In genomic region chr5:67301722-67302331, GRCm38 (mm10) we compare ENCODE assay signal across 16 mouse cellular contexts. TPM values are rescaled to one million over a fixed set of nuclear protein-coding genes. Genes with fewer than 3 reads are reported as not detected.
DNase-seq lines count a peak whose midpoint lies in the region; ATAC-seq and TF ChIP-seq lines count a peak whose summit lies in the region.
"Had no signal": no experiment of that assay in that cellular context is flagged by ENCODE, and none has a peak within 500 bp of the region (broad histone marks: within the 10 kb centered on the region; RNA-seq: fewer than 3 reads in every experiment).

No protein-coding gene starts in this region.

- no peak overlapping the region for H3K4me3 ChIP-seq in liver, adult 2 months (ENCODE audit: insufficient read depth, low read depth, low read length)
- no peak overlapping the region for H3K4me3 ChIP-seq in liver, embryonic 11.5 days (ENCODE audit: low read depth, low read length)
- H3K4me3 ChIP-seq: erythroblast, embryonic 14.5 days; heart, embryonic 15.5 days; hindbrain, embryonic 15.5 days; liver, embryonic 15.5 days had no signal

- intact Hi-C loops in left cerebral cortex, postnatal 4 days (cut with DNase I), result no loop called here

- H3K27me3 ChIP-seq in liver, adult 2 months (ENCODE audit: control insufficient read depth, insufficient read depth, low read length), result no peaks in the 10 kb centered on the region
- H3K27me3 ChIP-seq in liver, embryonic 11.5 days (replicated peaks; ENCODE audit: control insufficient read depth, insufficient read depth, low read length), result no peaks in the 10 kb centered on the region
- no peaks in the 10 kb centered on the region for H3K27me3 ChIP-seq in splenic B cell, adult 2 months (ENCODE audit: control insufficient read depth, insufficient read depth, low read length, poor library complexity, severe bottlenecking)
- H3K27me3 ChIP-seq: heart, embryonic 15.5 days; hindbrain, embryonic 15.5 days; liver, embryonic 15.5 days had no signal

- DNase-seq in liver, adult 2 months (ENCODE audit: extremely low read depth, low read depth, low spot score), result peak; percentile 60
- DNase-seq in liver, embryonic 11.5 days (ENCODE audit: low spot score), result no peak
- DNase-seq in ES-CJ7 (ENCODE audit: low read depth, low spot score) (peak; percentile 17), ZHBTc4 (ENCODE audit: low read depth, low spot score) (peak; percentile 34), MN1 (ENCODE audit: low spot score) (no peak)
- peak; percentile 35 for DNase-seq in splenic B cell, adult 2 months (ENCODE audit: low read depth, low spot score)
- DNase-seq in left cerebral cortex, postnatal 4 days, result no peak
- DNase-seq: cerebellum, adult 8-10 months; gastrocnemius, postnatal 36 days; layer of hippocampus, adult 9-11 months; right cerebral cortex, postnatal 14 days had no signal

- no peak for ATAC-seq in liver, embryonic 11.5 days (replicated peaks; ENCODE audit: low FRiP score)

- no peak for TF ChIP-seq CTCF in liver, adult 2 months (IDR thresholded peaks at IDR 0.05; ENCODE audit: low read depth, low read length)

- no peak for TF ChIP-seq POLR2A in liver, adult 2 months (IDR thresholded peaks at IDR 0.05; ENCODE audit: extremely low read depth, insufficient read depth, low read length)

- no peaks in the 10 kb centered on the region for H3K79me2 ChIP-seq in liver, adult 2 months (ENCODE audit: control insufficient read depth, insufficient read depth, low read length)

- WGBS in liver, adult 2 months, result 79% methylated on average over 5 of the region's 8 CpGs
- 74% methylated on average over 6 of the region's 8 CpGs for WGBS in liver, embryonic 11.5 days

- peaks cover 24% of the 10 kb centered on the region for H3K4me1 ChIP-seq in liver, adult 2 months (ENCODE audit: control insufficient read depth, insufficient read depth, low read length)
- no peaks in the 10 kb centered on the region for H3K4me1 ChIP-seq in liver, embryonic 11.5 days (replicated peaks; ENCODE audit: control insufficient read depth, insufficient read depth, low read length)
- H3K4me1 ChIP-seq: heart, embryonic 15.5 days; hindbrain, embryonic 15.5 days had no signal

- H3K4me2 ChIP-seq in liver, embryonic 11.5 days, result no peak overlapping the region
- H3K4me2 ChIP-seq: heart, embryonic 15.5 days; hindbrain, embryonic 15.5 days; liver, embryonic 15.5 days; midbrain, embryonic 11.5 days had no signal

- no peaks in the 10 kb centered on the region for H3K36me3 ChIP-seq in liver, adult 2 months (ENCODE audit: control insufficient read depth, insufficient read depth, low read length)
- H3K36me3 ChIP-seq in liver, embryonic 11.5 days (ENCODE audit: control insufficient read depth, insufficient read depth, low read length), result no peaks in the 10 kb centered on the region
- H3K36me3 ChIP-seq in splenic B cell, adult 2 months (ENCODE audit: control insufficient read depth, insufficient read depth, low read length, poor library complexity, severe bottlenecking), result no peaks in the 10 kb centered on the region; the same call in 1 of the 2 replicates
- H3K36me3 ChIP-seq: heart, embryonic 15.5 days; hindbrain, embryonic 15.5 days had no signal

- H3K9ac ChIP-seq in liver, adult 2 months (ENCODE audit: low read depth, low read length), result no peak overlapping the region
- no peak overlapping the region for H3K9ac ChIP-seq in liver, embryonic 11.5 days (ENCODE audit: low read depth, low read length)
- H3K9ac ChIP-seq: heart, embryonic 15.5 days; hindbrain, embryonic 15.5 days; liver, embryonic 15.5 days had no signal

- H3K9me3 ChIP-seq in liver, embryonic 11.5 days (ENCODE audit: control insufficient read depth, low read length), result no peaks in the 10 kb centered on the region
- H3K9me3 ChIP-seq: heart, embryonic 15.5 days; hindbrain, embryonic 15.5 days; liver, embryonic 15.5 days had no signal

- H3K27ac ChIP-seq in liver, adult 2 months (replicated peaks; ENCODE audit: insufficient read depth, low read depth, low read length), result no peak overlapping the region
- no peak overlapping the region for H3K27ac ChIP-seq in liver, embryonic 11.5 days (ENCODE audit: low read depth, low read length)
- H3K27ac ChIP-seq: heart, embryonic 15.5 days; hindbrain, embryonic 15.5 days; liver, embryonic 15.5 days had no signal

RNA-seq across cellular contexts. Expression of gene Slc30a9, which starts 4.9 kb away (rescaled TPM):
- total RNA-seq in liver, adult 2 months (2014; rRNA removed), result 34.8 and 35.0 TPM in 2 replicates
- 18.9 and 19.2 TPM in 2 replicates for polyA plus RNA-seq in liver, adult 2 months (2012; rRNA removed)
- polyA plus RNA-seq in liver, embryonic 11.5 days (2014; fragmentation: Nextera tagmentation; extraction: Ambion mirVana), result 98.6 and 104 TPM in 2 replicates
- 100 to 1,000 TPM; 139 to 149 TPM for total RNA-seq in left cerebral cortex, postnatal 4 days (2021)

RNA-seq across cellular contexts. Expression of gene Tmem33, which starts 41.5 kb away (rescaled TPM):
- total RNA-seq in liver, adult 2 months (2014; rRNA removed), result 35.8 and 49.9 TPM in 2 replicates
- 169 and 198 TPM in 2 replicates for polyA plus RNA-seq in liver, adult 2 months (2012; rRNA removed)
- polyA plus RNA-seq in liver, embryonic 11.5 days (2014; fragmentation: Nextera tagmentation; extraction: Ambion mirVana), result 122 and 138 TPM in 2 replicates
- total RNA-seq in left cerebral cortex, postnatal 4 days (2021), result 10 to 100 TPM; 60.6 to 66.2 TPM

Comparison
In these comparisons a context has a peak if more than half of its experiments do, and no peak if none do; other contexts are left out.
1. DNase-seq: peak in liver, adult 2 months (single experiment), ES-CJ7 (single experiment), ZHBTc4 (single experiment) and splenic B cell, adult 2 months (single experiment); none in liver, embryonic 11.5 days (single experiment), left cerebral cortex, postnatal 4 days (single experiment) and MN1 (single experiment).